Mouse (Mus musculus) adrenal gland (tissue): Measurements from ENCODE around the gene Mgat3.

Experiments
- intact Hi-C: fragments of 180-260 bp; cut with DNase I; formaldehyde crosslinking; loops from one replicate; pipeline ENCODE4 v1.15.1; 2025

Mgat3 gene

DNA sequence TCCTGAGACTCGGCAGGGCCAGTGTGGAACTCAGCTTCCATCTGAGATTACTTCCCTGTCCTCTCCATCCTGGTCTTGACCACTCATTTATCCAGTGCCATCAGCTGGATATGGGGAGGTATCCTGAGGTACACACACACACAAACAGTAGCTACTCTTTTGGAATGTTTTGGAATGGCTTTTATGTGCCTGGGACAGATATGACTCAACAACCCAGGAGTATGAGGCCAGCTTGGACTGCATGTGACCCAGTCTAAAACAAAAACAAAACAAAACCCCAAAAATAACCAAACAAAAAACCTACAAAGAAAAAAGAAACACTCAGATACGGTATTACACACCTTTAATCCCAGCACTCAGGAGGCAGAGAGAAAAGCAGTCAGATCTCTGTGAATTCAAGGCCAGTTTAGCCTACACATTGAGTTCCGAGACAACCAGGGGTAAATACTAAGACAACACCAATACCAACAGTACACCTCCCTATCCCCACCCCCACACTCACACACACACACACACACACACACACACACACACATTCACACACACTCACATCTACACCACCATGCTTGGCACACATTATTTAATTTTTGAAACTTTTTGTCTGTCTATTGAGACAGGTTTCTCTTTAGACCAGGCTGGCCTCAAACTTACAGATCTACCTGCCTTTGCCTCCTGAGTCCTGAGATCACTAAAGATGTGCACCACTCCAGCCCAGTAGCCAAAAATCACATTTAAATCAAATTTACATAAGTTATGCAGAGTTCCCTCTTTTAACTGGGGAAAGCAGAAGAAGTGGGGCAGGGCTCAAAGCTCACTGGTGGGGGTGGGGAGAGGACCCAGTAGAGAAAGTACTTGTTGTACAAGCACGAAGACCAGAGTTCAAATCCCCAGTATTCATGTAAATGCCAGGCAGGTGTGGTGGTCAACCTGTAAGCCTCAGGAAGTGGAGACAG, 46.5 kb downstream of the Mgat3 start:
- intact Hi-C loops, result loop anchor here (5.0 to 10.0 kb wide), 3 partner anchors 75 to 482 kb away; no protein-coding TSS in a partner anchor

DNA sequence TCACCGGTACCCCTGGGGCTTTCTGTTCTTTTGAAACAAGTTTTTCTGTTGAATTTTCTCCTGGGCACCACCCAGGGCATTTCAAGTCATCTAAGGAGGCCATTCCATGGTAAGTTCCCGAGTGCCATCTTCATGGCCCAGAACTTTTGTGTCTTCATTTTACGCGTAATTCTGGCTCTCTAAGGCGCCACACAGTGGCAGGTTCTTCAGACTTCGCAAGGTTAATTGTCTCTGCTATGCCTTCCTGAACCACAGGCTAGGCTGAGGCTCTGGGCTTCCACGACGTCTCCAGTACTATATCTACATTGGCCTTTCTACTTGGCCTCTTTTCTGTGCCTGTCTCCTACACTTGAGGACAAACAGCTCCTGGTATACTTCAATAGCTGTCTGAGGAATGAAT, 47.5 kb downstream of the Mgat3 start:
- intact Hi-C loops, result loop anchor here (5.0 kb wide), 2 partner anchors 124 to 481 kb away; no protein-coding TSS in a partner anchor

GRCm38 (mm10) chr15:80223751-80224150, 50.2 kb downstream of the Mgat3 start:
- intact Hi-C loops, result loop anchor here (5.0 kb wide), 2 partner anchors 126 to 479 kb away; no protein-coding TSS in a partner anchor

DNA sequence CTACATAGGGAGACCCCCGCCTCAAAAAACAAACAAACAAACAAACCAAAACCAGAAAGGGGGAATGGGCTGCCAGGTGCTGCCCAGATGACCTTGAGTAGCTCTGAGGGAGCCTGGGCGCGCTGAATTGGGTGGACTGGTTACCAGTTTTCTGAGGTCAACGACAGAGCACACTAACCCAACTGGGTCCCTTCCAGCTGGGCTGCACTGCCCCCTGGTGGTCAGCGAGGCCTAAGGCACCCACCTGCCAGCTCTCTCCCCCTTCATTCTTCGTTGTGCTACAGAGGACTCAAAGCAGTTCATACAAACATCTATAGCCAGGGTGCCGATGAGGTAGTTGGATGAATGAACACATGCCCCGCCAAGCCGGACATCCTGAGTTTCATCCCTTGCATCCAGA, 51.7 kb downstream of the Mgat3 start:
- intact Hi-C loops, result loop anchor here (5.0 kb wide), 1 partner anchor 138 kb away; no protein-coding TSS in a partner anchor

DNA sequence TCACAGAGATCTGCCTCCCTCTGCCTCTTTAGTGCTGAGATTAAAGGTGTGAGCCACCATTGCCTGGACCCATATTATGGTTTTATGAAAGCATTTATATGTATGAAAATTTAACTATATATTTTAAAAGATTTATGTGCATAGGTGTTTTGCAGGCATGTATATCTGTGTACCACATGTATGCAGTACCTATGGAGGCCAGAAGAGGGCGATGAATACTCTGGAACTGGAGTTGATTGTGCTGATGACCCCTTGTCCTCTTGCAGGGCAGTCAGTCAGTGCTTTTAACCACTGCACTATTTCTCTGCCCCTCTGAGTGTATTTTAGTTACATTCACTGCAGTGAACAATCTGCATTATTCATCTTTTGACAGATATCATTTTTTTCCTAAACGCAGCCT, 52.3 kb downstream of the Mgat3 start:
- intact Hi-C loops, result loop anchor here (2.0 to 5.0 kb wide), 2 partner anchors 35 to 138 kb away; no protein-coding TSS in a partner anchor

- intact Hi-C loops, result loop anchor here (5.0 kb wide), 1 partner anchor 141 kb away; no protein-coding TSS in a partner anchor
These were observed 54.7 kb downstream of the Mgat3 start for GRCm38 (mm10) chr15:80228071-80228800.

DNA sequence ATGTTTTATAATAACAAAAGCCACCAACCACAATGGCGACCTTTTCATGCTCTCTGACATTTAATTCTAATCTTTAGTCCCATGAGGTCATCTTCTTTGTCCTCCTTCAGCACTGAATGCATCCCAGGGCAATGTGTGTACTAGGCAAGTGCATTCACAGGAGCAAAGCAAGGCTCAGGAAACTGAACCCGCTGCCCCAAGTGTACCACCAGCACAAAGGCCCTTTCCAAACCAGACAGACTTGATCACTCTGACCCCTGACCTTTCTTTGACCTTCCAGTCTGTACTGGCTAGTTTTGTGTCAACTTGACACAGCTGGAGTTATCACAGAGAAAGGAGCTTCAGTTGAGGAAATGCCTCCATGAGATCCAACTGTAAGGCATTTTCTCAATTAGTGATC, 58.8 kb downstream of the Mgat3 start:
- intact Hi-C loops, result no loop called here

GRCm38 (mm10) chr15:80233053-80233452, 59.5 kb downstream of the Mgat3 start:
- intact Hi-C loops, result no loop called here

DNA sequence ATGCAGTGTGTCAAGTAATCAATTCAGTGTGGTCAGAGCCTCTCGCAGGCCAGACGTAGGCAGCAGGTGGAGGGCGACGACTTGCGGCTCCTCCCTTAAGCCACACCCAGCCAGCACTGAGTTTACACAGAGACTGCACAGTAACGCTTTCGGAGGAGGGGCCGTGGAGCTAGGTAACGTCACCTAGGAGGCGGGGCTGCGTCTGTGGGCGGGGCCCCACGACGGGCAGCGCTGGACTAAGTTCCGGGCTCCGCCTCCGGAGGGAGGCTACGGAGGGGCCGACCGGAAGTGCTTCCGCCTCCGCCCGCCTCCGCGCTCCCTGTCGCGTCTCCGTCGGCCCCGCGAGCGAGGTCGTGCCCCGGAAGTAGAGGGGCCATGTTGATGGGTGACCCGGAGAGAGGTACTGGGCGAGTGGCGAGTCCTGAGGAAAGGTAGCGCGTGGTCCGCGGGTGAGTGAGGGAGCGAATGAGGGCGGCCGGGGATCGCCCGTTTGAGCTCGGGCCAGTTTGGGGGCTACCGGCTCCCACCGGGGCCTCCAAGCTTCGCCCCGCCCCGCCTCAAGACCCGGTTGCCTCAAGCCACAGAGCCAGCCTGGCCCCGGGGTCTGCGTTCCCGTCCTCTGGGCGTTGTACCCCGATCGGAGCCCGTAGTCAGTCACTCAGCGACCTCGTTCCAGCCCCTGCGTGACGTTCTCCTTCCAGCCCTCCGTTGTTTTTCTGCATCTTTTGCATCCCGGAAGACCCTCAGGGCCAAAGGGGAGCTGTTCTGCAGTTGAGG, 60.4 kb downstream of the Mgat3 start, which contains the start of gene Mief1:
Gene Mief1 (plus strand): TSS at position 286 of the 777 bp plus-strand sequence.
- intact Hi-C loops, result no loop called here

- intact Hi-C loops, result no loop called here
These were observed 62.0 kb downstream of the Mgat3 start, which contains the start of gene AC140267.1 for GRCm38 (mm10) chr15:80235535-80235934. TSS of gene AC140267.1 (plus strand) at chr15:80235835.

GRCm38 (mm10) chr15:80248135-80248534, 74.6 kb downstream of the Mgat3 start:
- intact Hi-C loops, result no loop called here

GRCm38 (mm10) chr15:80248596-80248995, 75.1 kb downstream of the Mgat3 start:
- intact Hi-C loops, result no loop called here

GRCm38 (mm10) chr15:80249672-80250071, 76.2 kb downstream of the Mgat3 start:
- intact Hi-C loops, result no loop called here

DNA sequence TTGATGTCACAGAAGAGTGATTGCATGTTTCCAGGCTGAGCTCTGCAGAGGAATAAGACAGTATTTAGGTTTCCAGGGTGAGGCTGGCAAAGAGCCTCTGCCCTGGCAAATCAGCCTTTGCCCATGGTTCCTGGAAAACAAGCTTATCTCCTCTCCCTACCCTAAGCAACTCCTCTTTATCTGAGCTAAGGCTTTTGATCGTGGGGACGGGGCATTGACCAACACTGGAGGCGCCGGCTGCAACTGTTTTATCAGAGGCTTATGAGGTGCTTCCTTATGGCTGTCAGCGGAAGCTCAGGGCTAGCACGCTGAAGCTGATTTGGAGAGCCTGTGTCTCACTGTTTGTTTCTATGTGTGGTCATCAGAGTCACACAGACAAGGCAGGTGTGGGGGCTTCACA, 77.1 kb downstream of the Mgat3 start:
- intact Hi-C loops, result no loop called here

GRCm38 (mm10) chr15:80253530-80253929, 80.0 kb downstream of the Mgat3 start:
- intact Hi-C loops, result no loop called here

GRCm38 (mm10) chr15:80254207-80254606, 80.7 kb downstream of the Mgat3 start:
- intact Hi-C loops, result no loop called here

- intact Hi-C loops, result no loop called here
These were observed 81.5 kb downstream of the Mgat3 start, which contains the start of gene Atf4 for GRCm38 (mm10) chr15:80254847-80255645. TSS of gene Atf4 (plus strand) at chr15:80255184.

- intact Hi-C loops, result no loop called here
These were observed 82.2 kb downstream of the Mgat3 start for GRCm38 (mm10) chr15:80255646-80256121.

GRCm38 (mm10) chr15:80256242-80256641, 82.7 kb downstream of the Mgat3 start:
- intact Hi-C loops, result no loop called here
